Mouse (Mus musculus): ENCODE results near the gene P2ry6.

GRCm38 (mm10) chr7:101014041-101014440, 39.6 kb upstream of the P2ry6 start:
- TF ChIP-seq CTCF (IDR thresholded peaks at IDR 0.05; ENCODE audit: low read depth, low read length) (no peak), POLR2A (IDR thresholded peaks at IDR 0.05; ENCODE audit: insufficient read depth, low read length) (no peak)
